Mouse (Mus musculus) kidney, postnatal 14 days (tissue): ENCODE measurements at regions not wholly inside any gene's neighbourhood (a gene's known extent, or its start where the extent isn't known, plus 50 kb on each side); places are given as distances from the start of the nearest gene placed in this dataset.
A peak's percentile ranks its signal among the peaks of the same experiment; 100 is the strongest.

Source experiments
- DNase-seq: peaks from one replicate; pipeline ENCODE4 v3.0.0; 2022; ENCODE audit warnings: mixed read lengths

- no peak for DNase-seq
Measured at GRCm38 (mm10) chr9:102782926-102783850, 51.5 kb upstream of the Ryk start.

GRCm38 (mm10) chr9:102784329-102785026 lies 50.2 kb upstream of the Ryk start:
- DNase-seq: peak; percentile 93
